Mouse (Mus musculus) embryo, embryonic 11 days (tissue): ENCODE results near the gene Tbc1d5.
"Not testable (repeated sequence)": the region's sequence is repeated elsewhere in the genome, so short reads cannot be mapped to it uniquely, and the experiment has no call there.

Source experiments
- DNase-seq: peaks from one replicate; pipeline ENCODE4 v3.0.0-alpha.2; 2015

Gene Tbc1d5

GRCm38 (mm10) chr17:50737068-50737467 lies 442.1 kb downstream of the Tbc1d5 start:
- DNase-seq: no peak

DNA sequence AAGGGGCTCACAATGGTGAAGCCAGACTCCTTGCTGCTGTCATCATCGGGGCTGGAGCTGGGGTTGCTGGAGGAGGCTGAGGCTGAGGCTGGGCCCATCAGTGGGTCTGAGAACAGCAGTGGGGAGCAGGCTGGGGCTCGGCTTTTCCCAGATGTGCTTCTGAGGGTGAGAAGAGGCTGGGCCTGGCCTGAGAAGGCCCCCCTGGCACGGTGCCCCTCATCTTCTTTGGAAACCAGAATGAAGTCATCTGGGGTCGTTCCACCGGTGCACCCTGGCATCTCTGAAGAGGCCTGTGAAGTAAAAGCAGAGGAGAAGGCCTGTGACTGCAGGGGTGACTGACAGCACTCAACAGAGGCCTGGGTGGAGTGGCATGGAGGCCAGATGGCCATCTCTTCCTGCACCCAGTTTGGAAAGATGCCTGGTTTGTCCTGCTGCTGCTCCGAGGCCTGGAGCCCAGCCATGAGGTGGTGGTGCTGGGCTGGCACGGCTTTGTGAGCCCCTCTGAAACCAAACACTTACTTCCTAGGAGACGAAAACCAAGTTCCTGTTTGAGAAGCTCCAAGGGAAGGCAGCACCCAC lies 443.1 kb downstream of the Tbc1d5 start:
- DNase-seq: no peak

DNA sequence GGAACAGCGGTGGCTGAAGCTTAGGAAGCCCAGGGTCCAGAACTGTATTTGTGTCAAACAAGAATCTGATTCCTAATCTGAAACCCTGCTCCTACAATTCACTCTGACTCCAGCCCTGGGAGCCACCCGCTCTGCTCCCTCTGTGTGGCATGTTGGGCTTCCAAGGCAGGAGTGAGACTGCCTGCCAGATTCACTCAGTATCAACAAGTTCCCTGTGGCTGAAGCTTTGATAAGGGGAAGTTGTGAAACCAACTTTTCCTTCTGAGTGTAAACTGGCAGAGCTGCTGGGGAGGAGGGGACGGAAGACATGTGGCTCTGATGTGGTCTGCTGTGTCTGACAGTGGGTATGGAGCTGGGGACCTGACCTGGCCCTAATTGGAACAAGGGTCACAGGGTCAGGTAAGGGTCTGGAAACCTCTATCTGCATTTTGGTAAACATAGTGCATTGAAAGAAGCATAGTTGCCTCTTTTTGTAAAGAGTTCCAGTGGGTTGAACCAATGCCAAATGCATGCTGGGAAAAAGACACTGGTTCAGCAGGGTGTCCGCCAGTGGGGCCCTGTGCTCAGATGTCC lies 443.7 kb downstream of the Tbc1d5 start:
- DNase-seq: no peak

- no peak for DNase-seq
Measured at GRCm38 (mm10) chr17:50734781-50735180, 444.4 kb downstream of the Tbc1d5 start.

GRCm38 (mm10) chr17:50733390-50733789 lies 445.8 kb downstream of the Tbc1d5 start:
- DNase-seq: no peak

DNA sequence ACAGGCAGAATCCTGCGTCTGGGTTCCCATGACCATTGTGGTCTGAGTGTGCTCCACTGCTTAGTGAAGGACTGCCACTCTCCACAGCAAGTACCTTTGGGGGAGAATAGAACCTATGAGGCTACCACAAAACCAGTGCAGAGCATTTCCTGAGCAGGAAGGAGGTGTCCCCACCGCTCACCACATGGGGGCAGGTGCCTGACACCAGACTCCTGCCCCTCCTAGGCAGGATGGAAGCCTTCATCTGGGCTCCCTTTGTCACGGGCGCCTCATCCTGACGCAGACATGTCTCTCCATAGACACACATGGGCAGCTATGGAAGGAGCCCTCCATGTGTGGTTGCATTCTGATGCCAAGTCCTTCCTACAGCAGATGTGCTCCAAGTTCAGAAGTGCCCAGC lies 447.3 kb downstream of the Tbc1d5 start:
- no peak for DNase-seq

GRCm38 (mm10) chr17:50730896-50731295 lies 448.3 kb downstream of the Tbc1d5 start:
- DNase-seq: no peak

DNA sequence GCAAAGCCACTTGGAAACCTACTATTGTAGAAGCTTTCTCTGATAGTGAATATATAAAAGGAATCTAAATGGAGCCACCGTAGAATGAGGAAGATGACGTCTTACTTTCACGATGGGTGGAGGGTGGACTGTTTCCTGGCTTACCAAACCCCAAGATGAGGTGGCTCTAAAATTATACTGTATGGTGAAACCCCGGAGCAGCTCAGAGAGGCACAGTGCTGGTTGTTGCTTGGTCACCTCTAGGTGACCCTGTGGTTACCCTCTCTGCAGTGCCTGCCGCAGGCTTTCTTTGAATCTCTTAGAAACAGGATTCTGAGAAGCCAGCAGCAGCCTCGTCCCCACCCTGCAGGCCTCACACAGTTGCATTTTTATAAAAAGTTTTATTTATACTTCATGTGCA lies 449.6 kb downstream of the Tbc1d5 start:
- DNase-seq: no peak

- no peak for DNase-seq
Measured at GRCm38 (mm10) chr17:50729031-50729430, 450.1 kb downstream of the Tbc1d5 start.

- no peak for DNase-seq
Measured at GRCm38 (mm10) chr17:50726265-50726664, 452.9 kb downstream of the Tbc1d5 start.

- DNase-seq: no peak
Measured at GRCm38 (mm10) chr17:50724376-50724775, 454.8 kb downstream of the Tbc1d5 start.

- no peak for DNase-seq
Measured at GRCm38 (mm10) chr17:50717586-50717985, 461.6 kb downstream of the Tbc1d5 start.

DNA sequence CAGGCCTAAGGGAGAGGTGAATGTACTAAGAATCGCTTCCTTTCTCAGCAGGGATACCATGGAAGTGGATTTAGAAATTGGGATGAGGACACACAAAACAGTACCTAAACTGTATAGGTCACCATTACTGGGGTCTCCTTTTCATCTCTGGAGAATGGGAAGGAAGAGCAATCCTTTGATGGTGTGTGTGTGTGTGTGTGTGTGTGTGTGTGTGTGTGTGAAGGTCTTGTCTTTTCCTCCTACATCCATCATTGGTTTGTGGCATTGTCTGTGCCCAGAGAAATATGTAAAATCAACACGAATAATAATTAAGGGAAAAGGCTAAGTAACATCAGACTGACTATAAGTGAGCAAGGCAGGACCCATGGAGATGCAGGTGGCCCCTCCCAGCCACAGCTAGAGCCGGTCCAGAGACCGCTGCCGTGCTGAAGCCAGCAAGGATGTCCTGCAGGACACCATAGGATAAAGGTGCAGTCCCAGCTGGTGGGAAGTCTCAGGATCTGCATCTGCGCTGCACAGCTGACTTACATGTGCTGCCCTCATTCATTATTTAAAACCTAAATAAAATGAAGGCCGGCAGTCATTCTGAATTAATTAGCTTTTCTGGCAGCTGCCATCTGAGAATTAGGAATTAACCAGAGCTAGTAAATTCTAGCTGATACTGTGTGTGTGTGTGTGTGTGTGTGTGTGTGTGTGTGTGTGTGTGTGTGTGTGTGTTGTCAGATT lies 468.5 kb downstream of the Tbc1d5 start:
- peak; percentile 19 for DNase-seq

GRCm38 (mm10) chr17:50698410-50698809 lies 480.7 kb downstream of the Tbc1d5 start:
- not testable (repeated sequence) for DNase-seq

DNA sequence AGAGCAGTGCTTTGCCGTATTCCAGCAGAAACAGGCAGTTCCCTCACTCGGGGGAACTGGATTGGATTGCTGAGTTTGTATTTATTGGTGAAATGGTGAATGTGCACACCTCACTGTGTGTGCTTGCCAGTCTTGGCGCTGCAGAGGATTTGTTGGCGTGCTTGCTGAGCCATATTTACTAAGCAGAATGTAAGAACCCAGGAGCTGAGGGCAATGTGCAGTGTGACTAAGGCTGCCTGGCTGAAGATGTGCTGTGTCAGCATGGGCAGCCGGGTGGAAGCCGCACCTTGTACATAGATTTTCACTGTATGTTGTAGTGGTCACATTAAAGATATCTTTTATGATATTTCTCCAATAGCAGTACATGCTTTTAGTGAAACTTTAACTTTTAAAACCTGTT lies 491.0 kb downstream of the Tbc1d5 start:
- no peak for DNase-seq

DNA sequence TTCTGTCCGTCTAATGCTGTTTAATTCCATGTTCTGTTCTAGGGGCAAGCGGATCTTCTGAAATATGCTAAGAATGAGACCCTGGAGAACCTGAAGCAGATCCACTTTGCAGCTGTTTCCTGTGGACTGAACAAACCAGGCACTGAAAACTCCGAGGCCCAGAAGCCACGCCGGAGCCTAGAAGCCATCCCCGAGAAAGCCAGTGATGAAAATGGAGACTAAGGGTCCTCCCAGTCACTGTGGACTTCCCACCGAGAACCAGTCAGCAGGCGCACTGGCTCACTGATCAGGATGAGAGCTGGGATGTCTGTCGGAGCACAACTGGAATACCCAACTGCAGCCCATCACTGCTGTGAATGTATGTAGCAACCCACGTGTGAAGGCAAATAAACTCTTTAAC lies 491.5 kb downstream of the Tbc1d5 start:
- no peak for DNase-seq

DNA sequence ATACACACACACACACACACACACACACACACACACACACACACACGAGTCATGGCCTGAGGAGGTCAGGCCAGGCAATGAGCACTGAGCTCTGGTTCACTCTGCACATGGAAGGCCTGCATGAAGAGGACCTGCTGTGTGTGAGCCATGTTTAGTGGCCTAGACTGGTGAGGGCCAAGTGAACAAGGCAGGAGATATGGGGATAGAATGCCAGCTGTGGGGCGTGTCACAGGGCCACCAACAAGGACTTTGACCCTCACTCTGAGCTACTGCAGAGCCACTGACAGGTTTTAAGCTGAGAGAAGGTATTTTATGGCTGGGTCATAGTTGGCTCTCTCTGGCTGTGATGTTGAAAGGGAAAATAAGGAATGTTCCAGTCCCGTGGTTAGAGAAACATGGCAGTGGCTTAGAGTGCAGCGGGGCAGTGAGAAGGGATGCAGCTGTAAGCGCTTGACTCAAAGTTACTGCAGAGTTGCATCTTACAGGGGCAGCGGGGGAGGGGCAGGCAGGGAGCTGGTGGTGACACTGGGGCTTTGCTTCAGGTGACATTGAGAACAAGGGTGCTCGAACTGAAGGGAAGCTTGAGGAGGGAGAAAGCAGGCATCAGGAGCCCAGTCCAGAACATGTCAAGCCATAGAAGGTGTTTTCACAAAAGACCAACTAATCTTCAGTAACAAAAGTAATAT lies 494.0 kb downstream of the Tbc1d5 start:
- DNase-seq: no peak
